Mouse (Mus musculus): ENCODE results near the gene Zfp786.

Zfp786 gene

GRCm38 (mm10) chr6:47781091-47781968 is 49.3 kb downstream of the Zfp786 start:
- DNase-seq (ENCODE audit: low spot score in 2 of 2) = peak; percentile 53 to 63

DNA sequence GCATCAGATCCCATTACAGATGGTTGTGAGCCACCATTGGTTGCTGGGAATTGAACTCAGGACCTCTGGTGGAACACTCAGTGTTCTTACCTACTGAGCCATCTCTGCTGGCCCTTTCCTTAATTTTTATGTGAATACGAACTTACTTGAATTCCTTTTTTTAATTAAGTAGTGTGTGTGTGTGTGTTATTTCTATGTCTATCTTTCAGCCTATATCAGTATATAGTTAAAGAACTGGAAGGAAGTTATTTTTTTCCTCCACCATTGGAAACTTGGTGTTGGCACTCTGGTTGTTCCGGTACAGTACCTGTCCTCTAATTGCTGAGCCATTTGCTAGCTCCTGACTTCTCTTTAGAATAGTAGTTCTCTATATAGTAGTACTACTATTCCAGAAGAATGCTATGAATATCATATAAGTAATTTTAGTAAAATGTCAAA is 50.1 kb downstream of the Zfp786 start:
- DNase-seq (ENCODE audit: low spot score in 2 of 2) = no peak

DNA sequence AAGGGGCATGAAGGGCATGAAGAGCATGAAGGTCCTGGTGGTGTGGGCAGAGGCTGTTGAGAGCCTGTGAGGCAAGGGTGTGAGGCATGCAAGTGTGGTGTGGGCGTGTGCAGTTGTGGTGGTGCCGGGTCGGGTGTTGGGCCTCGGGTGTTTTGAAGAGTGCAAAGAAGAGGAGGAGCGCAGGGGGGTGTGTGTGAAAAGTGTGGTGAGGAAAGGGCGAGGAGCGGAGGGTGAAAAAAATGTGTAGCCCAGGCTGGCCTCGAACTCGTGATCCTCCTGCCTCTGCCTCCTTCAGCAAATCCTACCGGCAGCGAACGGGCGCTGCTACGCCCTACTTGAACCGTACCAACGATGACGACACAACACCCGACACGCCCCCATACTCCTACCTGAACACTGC is 58.9 kb downstream of the Zfp786 start:
- DNase-seq (ENCODE audit: low spot score in 2 of 2) = peak; percentile 19 to 27

GRCm38 (mm10) chr6:47771113-47771512 is 59.6 kb downstream of the Zfp786 start:
- peak in 1 of 2 experiments; percentile 20 for DNase-seq (ENCODE audit: low spot score in 2 of 2)

GRCm38 (mm10) chr6:47769861-47770260 is 60.8 kb downstream of the Zfp786 start:
- peak; percentile 33 to 73 for DNase-seq (ENCODE audit: low spot score in 2 of 2)

Data from right cerebral cortex, postnatal 10 days (tissue).